Mouse (Mus musculus): Measurements from ENCODE around the gene B230118H07Rik. TPM values are rescaled to one million over a fixed set of nuclear protein-coding genes. Genes with fewer than 3 reads are reported as not detected.
A peak's percentile ranks its signal among the peaks of the same experiment; 100 is the strongest.

The B230118H07Rik gene
- polyA plus RNA-seq, 2 experiments from 2014 or later = 2.4 to 2.5 TPM

DNA sequence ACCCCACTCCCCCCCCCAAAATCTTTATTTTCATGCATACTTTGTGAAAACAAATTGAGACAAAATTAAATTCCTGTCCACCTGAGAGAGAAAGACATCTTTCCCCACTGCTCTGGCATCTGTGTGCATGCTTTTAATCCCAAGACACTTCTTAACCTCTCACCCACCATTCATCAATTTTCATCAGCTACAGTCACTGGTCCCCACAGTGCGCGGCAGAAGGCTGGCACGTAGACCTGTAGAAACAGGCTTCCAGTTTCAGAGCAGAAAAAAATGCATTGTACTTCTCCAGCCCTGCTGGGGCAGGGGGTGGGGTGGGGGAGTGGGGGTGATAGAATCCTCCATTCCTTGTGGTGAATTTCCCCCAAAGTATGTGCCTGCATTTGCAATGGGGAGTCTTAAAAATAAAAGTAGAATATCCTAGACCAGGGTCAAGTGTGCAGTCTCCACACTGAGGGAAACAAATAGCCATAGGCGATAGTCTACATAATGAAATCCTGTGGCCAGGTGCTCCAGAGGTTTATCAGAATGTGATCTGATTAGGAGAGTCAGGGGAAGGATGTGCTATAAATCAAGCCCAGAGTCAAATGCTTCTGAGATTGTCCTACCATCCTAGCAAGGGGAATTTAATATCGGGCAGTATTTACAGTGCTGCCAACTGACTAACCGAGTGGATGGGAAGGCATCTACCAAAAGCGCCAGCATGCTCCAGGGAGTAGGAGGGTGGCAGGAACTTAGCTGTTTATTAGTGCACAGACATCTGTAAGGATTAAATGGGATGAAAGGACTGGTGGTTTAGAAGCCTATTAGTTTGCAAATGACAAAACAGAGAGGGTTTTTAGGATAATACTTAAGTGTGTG lies 10.1 kb downstream of the B230118H07Rik start:
- no peak for ATAC-seq

- peak; percentile 91 for ATAC-seq
These were observed 20.8 kb downstream of the B230118H07Rik start for GRCm38 (mm10) chr2:101628297-101629236.

GRCm38 (mm10) chr2:101627227-101627626 lies 22.1 kb downstream of the B230118H07Rik start:
- ATAC-seq = no peak

DNA sequence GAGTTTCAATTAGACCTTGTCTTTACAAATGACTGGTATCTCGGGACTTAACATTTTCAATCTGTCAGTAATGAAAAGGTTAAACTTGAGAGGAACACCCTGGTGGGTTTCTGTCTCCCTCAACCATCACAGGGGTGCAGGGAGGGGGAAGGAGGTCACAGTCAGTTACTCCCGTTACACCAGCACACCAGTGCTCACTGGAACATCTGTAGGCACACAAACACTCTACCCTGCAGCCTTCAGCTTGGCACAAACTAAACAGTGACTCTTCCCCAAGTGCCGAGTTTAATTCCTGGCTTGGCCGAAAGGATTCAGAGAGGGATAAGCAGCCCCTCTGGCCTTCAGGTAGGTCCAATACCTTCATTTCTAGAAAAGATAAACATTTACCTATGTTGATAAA lies 24.8 kb downstream of the B230118H07Rik start, which contains the start of gene Rag2:
Gene Rag2, plus strand, starts transcription at position 193 of the 400 bp plus-strand sequence.
- ATAC-seq = no peak

DNA sequence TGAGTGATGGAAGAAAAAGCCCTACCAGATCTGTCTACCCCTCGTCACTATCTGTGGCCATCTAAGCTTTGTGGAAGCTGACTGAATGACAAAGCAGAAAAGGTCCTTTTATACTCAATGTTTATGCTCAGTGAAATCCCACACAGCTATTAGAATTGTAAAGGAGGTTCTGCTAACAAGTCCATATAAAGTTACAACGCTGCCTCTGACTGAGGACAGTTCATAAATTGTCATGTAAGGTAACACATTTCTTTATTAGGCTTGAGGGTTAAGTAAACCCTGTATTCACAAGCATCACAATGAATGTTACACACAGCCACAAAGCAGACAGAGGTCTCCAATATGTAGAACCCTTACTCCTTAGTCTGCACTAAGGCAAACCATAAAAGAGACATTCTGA lies 25.3 kb downstream of the B230118H07Rik start:
- no peak for ATAC-seq

DNA sequence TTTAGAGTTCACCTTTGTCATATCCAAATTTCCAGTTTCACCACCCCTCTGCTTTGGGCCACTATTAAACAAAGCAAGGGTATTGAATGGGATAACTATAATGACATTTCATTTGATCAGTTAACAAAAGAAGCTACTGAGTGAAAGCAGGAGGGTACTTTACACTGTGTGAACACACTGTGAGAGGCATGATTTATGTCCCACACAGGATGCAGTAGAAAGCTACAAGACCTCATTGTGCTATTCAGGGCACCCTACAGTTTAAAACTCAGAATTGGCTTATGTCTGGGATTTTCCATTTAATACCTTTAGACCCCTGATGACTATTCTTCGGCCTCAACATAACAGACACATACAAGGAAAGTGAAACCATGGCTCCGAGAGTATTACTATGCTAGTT lies 26.3 kb downstream of the B230118H07Rik start:
- no peak for ATAC-seq

DNA sequence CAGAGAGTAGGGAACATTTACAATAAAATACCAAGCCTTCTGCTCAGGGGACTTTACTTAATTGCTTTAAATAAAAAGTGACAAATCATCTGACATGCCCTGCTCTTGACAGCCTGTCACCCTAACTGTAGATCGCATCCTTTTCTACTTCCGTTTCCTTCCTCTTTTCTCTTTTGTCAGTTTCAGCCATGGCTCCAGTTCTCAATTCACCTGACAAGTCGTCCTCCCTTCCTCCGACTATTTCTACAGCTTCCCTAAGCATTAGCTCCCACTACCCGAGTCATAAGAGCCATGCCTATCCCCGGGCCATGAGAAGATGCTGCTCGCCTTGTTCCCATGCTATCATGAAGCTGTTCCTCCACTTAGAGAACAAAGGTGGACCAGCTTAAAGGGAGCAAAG lies 27.7 kb downstream of the B230118H07Rik start:
- ATAC-seq = no peak

DNA sequence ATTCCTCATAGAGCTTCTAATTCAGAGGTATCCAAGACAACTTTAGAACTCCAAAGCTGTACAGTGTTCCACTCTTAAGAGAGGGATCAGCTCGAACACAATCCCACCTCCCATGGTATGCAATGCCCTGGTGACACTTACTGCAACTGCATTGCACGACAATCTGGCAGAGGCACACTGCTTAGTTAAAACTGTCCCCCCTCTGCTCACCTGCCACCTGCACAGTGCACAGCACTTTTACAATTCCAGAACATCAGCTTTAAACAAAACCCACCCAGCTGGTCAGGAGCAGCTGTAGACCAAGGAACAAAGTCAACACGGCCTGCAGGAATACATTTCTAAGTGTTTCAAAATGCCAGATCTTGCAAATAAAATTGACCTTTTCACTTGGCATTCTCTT lies 28.4 kb downstream of the B230118H07Rik start:
- no peak for ATAC-seq

- no peak for ATAC-seq
These were observed 31.0 kb downstream of the B230118H07Rik start for GRCm38 (mm10) chr2:101618373-101618772.

- peak; percentile 85 for ATAC-seq
These were observed 33.6 kb downstream of the B230118H07Rik start for GRCm38 (mm10) chr2:101615464-101616305.

- ATAC-seq = no peak
These were observed 38.5 kb downstream of the B230118H07Rik start for GRCm38 (mm10) chr2:101610861-101611260.

- ATAC-seq = no peak
These were observed 41.0 kb downstream of the B230118H07Rik start for GRCm38 (mm10) chr2:101608232-101608894.

DNA sequence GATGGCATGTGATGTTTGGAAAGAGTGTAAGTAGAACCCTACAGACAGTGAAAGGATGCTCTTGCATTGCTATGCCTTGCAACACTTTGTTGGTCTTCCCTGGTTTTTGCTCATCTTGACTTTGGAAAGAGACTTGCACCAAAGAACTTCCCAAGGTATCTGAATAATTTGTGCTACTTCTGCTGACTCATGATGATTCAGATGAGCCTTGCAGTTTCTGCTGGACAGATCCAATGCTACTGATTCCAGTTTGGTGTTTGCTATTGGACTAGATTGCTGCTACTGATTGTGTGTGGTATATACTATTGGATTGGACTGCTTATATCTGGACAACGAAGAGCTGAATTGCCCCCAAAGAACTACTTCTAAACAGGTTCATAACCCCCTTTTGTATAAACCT lies 46.2 kb downstream of the B230118H07Rik start:
- no peak for ATAC-seq

- ATAC-seq = no peak
These were observed 48.6 kb downstream of the B230118H07Rik start for GRCm38 (mm10) chr2:101600703-101601102.

GRCm38 (mm10) chr2:101598190-101599181 lies 50.8 kb downstream of the B230118H07Rik start:
- no peak for ATAC-seq

DNA sequence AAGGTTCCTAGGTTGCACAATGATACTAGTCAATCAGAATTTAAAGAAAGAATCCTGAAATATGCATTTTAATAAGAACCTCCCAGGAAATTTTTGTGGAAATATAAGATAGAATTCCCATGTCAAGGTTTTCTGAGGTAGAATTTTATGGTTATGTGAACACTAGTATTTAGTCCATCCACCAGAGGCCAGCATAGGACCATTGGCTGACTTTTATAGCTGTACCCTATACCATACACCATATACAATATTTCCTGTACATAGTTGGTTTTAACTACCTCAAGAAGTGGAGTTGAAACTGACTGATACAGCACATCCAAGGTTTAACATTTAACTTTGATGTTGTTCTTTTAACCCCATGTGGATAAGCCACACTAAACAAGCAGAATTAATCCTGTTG lies 52.1 kb downstream of the B230118H07Rik start:
- peak; percentile 40 for ATAC-seq

DNA sequence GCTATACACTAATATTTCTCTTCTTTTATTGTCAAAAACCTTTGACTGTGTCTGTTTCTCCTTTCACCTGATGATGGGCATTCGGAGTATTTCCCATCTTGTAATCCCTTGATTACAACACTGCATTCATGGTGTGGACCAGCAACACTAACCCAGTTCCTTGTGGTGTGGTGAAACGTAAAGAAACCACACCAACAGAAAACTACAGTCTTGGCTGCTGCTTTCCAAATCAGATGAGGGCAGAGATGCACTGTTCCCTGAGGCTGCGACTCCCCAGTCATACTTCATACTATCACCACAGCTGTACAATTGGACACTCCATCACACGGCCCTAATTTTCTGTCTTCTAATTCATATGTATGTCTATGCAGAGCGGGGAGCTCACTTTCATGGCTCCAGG lies 54.7 kb downstream of the B230118H07Rik start:
- ATAC-seq = no peak

DNA sequence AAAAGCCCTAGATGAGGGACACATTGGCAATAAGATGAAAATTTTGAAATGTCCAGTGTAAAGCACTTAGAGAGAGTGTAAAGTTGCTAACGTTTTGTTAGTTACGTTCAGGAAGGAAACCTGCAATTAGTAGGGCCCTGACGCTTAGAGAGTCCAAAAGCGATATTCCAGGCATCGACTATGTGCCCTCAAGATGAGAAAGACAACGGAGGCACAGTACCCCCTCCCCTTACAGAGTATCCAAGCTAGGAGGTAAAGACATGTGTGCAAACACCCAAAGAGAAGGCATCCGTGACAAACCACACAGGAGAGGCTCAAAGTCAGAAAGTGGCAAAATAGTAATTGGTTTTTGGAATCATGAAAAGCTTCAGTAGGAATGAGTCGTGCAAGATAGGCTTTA lies 56.4 kb downstream of the B230118H07Rik start:
- ATAC-seq = no peak

- no peak for ATAC-seq
These were observed 57.1 kb downstream of the B230118H07Rik start for GRCm38 (mm10) chr2:101592023-101592841.

DNA sequence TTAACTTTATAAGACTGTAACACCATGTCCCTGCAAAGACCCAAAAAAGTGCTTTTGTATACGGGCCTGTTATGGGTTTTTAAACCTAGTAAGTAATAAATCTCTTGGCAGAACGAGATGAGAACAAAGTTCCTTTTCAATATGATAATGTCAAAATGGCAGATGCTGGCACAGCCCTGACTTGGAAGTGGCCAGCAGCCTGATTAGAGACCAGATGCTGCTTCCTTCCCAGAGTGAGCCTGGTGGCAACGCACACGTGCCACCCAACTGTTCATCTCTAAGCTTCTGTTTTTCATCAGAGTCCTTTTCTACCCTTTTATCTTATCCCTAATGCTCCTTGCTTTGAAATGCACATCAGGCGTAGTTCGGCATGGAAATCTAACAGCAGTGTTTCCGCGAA lies 58.0 kb downstream of the B230118H07Rik start:
- ATAC-seq = no peak
